Mouse (Mus musculus) ES-E14 (cell line): ENCODE measurements around the gene Slc5a3. TPM values are rescaled to one million over a fixed set of nuclear protein-coding genes. Genes with fewer than 3 reads are reported as not detected.

Source experiments
- DNase-seq: peaks from one replicate; pipeline ENCODE4 v3.0.0-alpha.2; 2013; ENCODE audit warnings: low read depth, low spot score
- H3K27ac ChIP-seq: 2 replicates; pipeline ENCODE4 v1.5.1; 2012; ENCODE audit warnings: low read depth, mild to moderate bottlenecking, low read length, moderate library complexity, mixed read lengths; ENCODE audit not compliant: poor library complexity, insufficient read depth, severe bottlenecking
- H3K36me3 ChIP-seq: 2 replicates; pipeline ENCODE4 v1.6.1; 2012; ENCODE audit warnings: mild to moderate bottlenecking, low read length, moderate library complexity, mixed read lengths; ENCODE audit not compliant: control insufficient read depth, poor library complexity, insufficient read depth, severe bottlenecking
- H3K4me1 ChIP-seq, 2 experiments: fragments of 150-350 bp in 1 of 2; sonication (generic) in 1 of 2; 2 replicates each; pipeline ENCODE4 v1.6.1; 2012; ENCODE audit warnings: low read length in 2 of 2, mild to moderate bottlenecking in 1 of 2, mixed read lengths in 1 of 2; ENCODE audit not compliant: control insufficient read depth in 2 of 2, insufficient read depth in 2 of 2, poor library complexity in 1 of 2
- H3K4me3 ChIP-seq, 2 experiments: fragments of 150-350 bp in 1 of 2; sonication (generic) in 1 of 2; 2 replicates each; pipeline ENCODE4 v1.5.1; 2012; ENCODE audit warnings: low read length in 2 of 2, low read depth in 1 of 2, mild to moderate bottlenecking in 1 of 2, mixed read lengths in 1 of 2; ENCODE audit not compliant: insufficient read depth in 1 of 2, poor library complexity in 1 of 2, severe bottlenecking in 1 of 2
- H3K9ac ChIP-seq: 2 replicates; pipeline ENCODE4 v1.6.1; 2012; ENCODE audit warnings: low read depth, mild to moderate bottlenecking, low read length, mixed read lengths; ENCODE audit not compliant: poor library complexity, insufficient read depth, severe bottlenecking
- H3K9me3 ChIP-seq: fragments of 150-350 bp; sonication (generic); 2 replicates; pipeline ENCODE4 v1.6.1; 2012; ENCODE audit warnings: low read depth, mild to moderate bottlenecking, low read length; ENCODE audit not compliant: control insufficient read depth, insufficient read depth
- CHD2 ChIP-seq: IDR thresholded peaks from 2 replicates; pipeline ENCODE4 v1.6.1; 2014; ENCODE audit warnings: mild to moderate bottlenecking, low read depth, low read length, inconsistent platforms
- HCFC1 ChIP-seq: IDR thresholded peaks from 2 replicates; pipeline ENCODE4 v1.6.1; 2012; ENCODE audit warnings: low read length, inconsistent platforms, borderline replicate concordance; ENCODE audit not compliant: insufficient read depth
- MAFK ChIP-seq: IDR thresholded peaks from 2 replicates; pipeline ENCODE4 v1.6.1; 2014; ENCODE audit warnings: mild to moderate bottlenecking, low read depth, low read length, inconsistent platforms; ENCODE audit not compliant: insufficient read depth
- ZC3H11A ChIP-seq: IDR thresholded peaks from 2 replicates; pipeline ENCODE4 v1.6.1; 2012; ENCODE audit warnings: low read depth, mild to moderate bottlenecking, inconsistent platforms, low read length, borderline replicate concordance
- ZNF384 ChIP-seq: IDR thresholded peaks from 2 replicates; pipeline ENCODE4 v1.6.1; 2012; ENCODE audit warnings: low read depth, low read length, inconsistent platforms
- in situ Hi-C, 2 experiments: fragments of 600-800 bp; cut with MboI; formaldehyde crosslinking; loops; one replicate each; pipeline ENCODE4 v1.15.1; 2025; ENCODE audit warnings: low sequenced_read_pairs in 2 of 2, inconsistent platforms in 1 of 2; ENCODE audit not compliant: unreplicated experiment in 2 of 2
- total RNA-seq: library from RNA; depleted of rRNA; stranded (reverse); fragments of 300-350 nt; gene quantifications from 2 replicates; pipeline ENCODE4 v1.2.3, GENCODE M21; 2012

Slc5a3 gene
- total RNA-seq, 1 experiment: 13.2 TPM

DNA sequence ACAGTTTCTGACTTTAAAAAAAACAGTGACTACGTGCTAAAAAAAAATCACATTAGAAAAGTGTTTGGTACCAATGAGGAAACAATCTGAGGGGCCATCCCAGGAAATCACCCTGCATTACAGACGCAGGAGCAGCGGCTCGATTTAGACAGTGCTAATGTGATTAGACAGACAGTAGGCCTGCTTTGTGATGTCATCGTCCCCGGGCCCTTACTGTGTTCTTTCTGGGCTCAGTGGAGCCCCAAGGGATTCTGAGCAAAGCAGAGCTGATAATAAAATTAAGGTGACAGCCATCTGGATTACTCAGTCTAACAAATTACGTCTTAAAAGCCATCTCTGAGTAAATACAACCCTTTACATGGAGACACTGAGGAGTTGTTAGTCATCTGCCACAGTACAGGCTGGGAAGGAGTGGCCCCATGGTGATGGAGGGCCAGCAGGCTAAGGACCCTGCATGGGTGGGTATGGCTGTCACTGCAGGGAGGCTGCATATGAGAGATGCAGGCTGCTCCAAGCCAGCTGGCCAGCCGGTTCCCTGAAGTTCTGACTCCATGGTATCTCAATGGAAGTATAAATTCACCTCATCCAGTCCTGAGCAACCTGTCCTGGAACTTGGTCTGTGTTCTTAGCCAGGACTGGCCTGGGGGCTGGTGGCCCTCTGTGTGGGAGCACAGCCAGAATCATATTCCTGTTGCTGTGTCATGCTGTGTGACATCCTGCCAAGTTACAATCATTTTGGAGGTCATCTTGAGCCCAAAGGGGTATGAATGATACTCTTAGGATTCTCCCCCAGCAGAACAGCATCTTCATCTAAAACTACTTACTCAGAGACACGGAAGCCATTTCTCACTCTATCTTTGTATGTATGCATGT lies 59.5 kb downstream of the Slc5a3 start:
- H3K9ac ChIP-seq: no peak overlapping the region
- H3K4me1 ChIP-seq: peaks cover 0 to 6% of the 10 kb centered on the region in 2 experiments; a peak in 2 of 4 replicates
- H3K27ac ChIP-seq: no peak overlapping the region
- no peaks in the 10 kb centered on the region for H3K9me3 ChIP-seq
- TF ChIP-seq MAFK: no peak
- TF ChIP-seq HCFC1: no peak
- no peak for TF ChIP-seq ZNF384
- TF ChIP-seq ZC3H11A: no peak
- no peak for TF ChIP-seq CHD2
- H3K36me3 ChIP-seq: no peaks in the 10 kb centered on the region
- H3K4me3 ChIP-seq: no peak overlapping the region
- in situ Hi-C loops: no loop called here
- DNase-seq: no peak

DNA sequence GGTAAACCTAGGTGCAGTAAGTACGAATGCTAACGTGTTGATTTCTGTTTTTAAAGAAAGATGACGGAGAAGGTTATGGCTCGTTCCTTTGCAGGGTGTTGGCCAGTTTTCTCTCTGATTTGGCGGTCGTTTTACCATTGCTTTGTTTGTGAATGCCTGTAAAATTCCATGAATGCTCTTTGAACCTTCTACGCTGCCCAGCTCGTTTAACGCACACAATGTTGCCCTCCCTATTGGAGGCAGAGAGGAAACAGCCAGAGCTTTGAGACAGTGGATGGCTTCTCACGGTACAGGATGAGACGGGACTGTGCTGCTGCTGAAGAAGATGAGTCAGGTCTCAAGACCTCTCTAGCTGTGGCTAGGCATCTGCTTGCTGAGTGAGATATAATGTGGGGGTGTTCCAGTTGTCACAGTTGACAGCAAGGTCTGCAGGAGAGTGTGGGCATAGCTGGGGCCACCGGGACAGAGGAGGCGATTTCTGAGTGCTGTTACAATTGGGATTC lies 60.9 kb downstream of the Slc5a3 start:
- TF ChIP-seq HCFC1 (no peak), ZNF384 (no peak), MAFK (no peak), CHD2 (no peak), ZC3H11A (no peak)
- H3K4me1 ChIP-seq: peaks cover 0 to 6% of the 10 kb centered on the region in 2 experiments; a peak in 2 of 4 replicates
- in situ Hi-C loops: no loop called here

DNA sequence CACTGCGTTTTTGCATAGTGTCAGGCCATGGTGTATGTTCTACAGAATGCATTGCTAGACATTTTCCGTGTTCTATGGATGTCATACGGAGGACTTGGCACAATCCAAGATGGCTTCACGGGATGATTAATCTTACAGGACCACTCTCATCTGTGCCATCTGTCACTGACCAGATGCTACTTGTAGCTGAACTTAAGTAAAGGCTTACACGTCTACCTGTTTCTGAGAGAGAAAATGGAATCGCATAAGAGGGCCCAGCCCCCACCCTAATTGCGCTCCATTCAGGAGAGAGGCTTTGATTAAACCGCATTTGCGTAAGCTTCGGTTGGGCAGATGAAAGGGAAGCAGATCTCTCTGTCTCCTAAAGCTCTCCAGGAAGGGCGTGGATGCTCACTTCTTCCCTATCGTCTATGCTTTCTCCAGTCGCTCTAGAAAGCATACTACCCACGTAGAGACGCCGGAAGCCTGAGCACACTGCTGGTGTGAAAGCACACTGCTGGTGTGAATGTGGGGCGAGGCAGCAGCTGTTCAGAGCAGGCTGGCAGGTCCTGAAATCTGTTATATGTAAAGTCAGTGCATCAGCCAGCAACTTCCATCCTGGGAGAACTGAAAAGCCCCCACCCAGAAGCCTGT lies 62.9 kb downstream of the Slc5a3 start:
- DNase-seq: no peak
- in situ Hi-C loops: no loop called here
- TF ChIP-seq ZNF384: no peak
- no peak for TF ChIP-seq ZC3H11A
- TF ChIP-seq HCFC1: no peak
- TF ChIP-seq CHD2: no peak
- no peak for TF ChIP-seq MAFK
- no peaks in the 10 kb centered on the region for H3K36me3 ChIP-seq
- H3K4me3 ChIP-seq: no peak overlapping the region
- H3K27ac ChIP-seq: no peak overlapping the region
- H3K9me3 ChIP-seq: no peaks in the 10 kb centered on the region
- H3K9ac ChIP-seq: no peak overlapping the region
- H3K4me1 ChIP-seq: peaks cover 0 to 6% of the 10 kb centered on the region in 2 experiments; a peak in 2 of 4 replicates

More for the DNA sequence above, 60.9 kb downstream of the Slc5a3 start:
- H3K9ac ChIP-seq: no peak overlapping the region
- no peaks in the 10 kb centered on the region for H3K36me3 ChIP-seq
- H3K9me3 ChIP-seq: no peaks in the 10 kb centered on the region
- no peak for DNase-seq
- no peak overlapping the region for H3K27ac ChIP-seq
- H3K4me3 ChIP-seq: no peak overlapping the region

- no peak overlapping the region for H3K9ac ChIP-seq
- no peaks in the 10 kb centered on the region for H3K9me3 ChIP-seq
- H3K4me1 ChIP-seq: peaks cover 0 to 2% of the 10 kb centered on the region in 2 experiments; a peak in 2 of 4 replicates
- no peak overlapping the region for H3K27ac ChIP-seq
- no peak for DNase-seq
- TF ChIP-seq HCFC1 (no peak), CHD2 (no peak), ZC3H11A (no peak), ZNF384 (no peak), MAFK (no peak)
- in situ Hi-C loops: no loop called here
- no peak overlapping the region for H3K4me3 ChIP-seq
- no peaks in the 10 kb centered on the region for H3K36me3 ChIP-seq
Observed at GRCm38 (mm10) chr16:92127226-92127625, 69.1 kb downstream of the Slc5a3 start.
